Mouse (Mus musculus): ENCODE measurements around the gene Mxi1. TPM values are rescaled to one million over a fixed set of nuclear protein-coding genes. Genes with fewer than 3 reads are reported as not detected.
A peak's percentile ranks its signal among the peaks of the same experiment; 100 is the strongest.
"Not testable (repeated sequence)": the region's sequence is repeated elsewhere in the genome, so short reads cannot be mapped to it uniquely, and the experiment has no call there.

Gene Mxi1
- polyA plus RNA-seq, 1 experiment from 2014 or later = 58.9 TPM

- peak; percentile 82 for TF ChIP-seq CTCF (IDR thresholded peaks at IDR 0.05; ENCODE audit: low read depth)
Measured at GRCm38 (mm10) chr19:53394552-53394951, 84.2 kb downstream of the Mxi1 start.

GRCm38 (mm10) chr19:53394956-53395355, 84.6 kb downstream of the Mxi1 start:
- not testable (repeated sequence) for H3K9me3 ChIP-seq (ENCODE audit: control insufficient read depth); H3K27me3 ChIP-seq (replicated peaks; ENCODE audit: control insufficient read depth, insufficient read depth, low read length); H3K4me3 ChIP-seq (ENCODE audit: low read depth, low read length); H3K36me3 ChIP-seq (ENCODE audit: control insufficient read depth, insufficient read depth); H3K9ac ChIP-seq (ENCODE audit: low read depth, low read length); ATAC-seq; H3K27ac ChIP-seq (ENCODE audit: low read depth, low read length); H3K4me2 ChIP-seq (replicated peaks; ENCODE audit: low read depth); H3K4me1 ChIP-seq (replicated peaks; ENCODE audit: control insufficient read depth, insufficient read depth, low read length)
- 57% methylated on average over 3 of the region's 3 CpGs for WGBS

More at GRCm38 (mm10) chr19:53394552-53394951, 84.2 kb downstream of the Mxi1 start:
- Histone ChIP-seq H3K9me3 (ENCODE audit: control insufficient read depth) (no peaks in the 10 kb centered on the region), H3K4me3 (ENCODE audit: low read depth, low read length) (no peak overlapping the region), H3K9ac (ENCODE audit: low read depth, low read length) (no peak overlapping the region), H3K36me3 (ENCODE audit: control insufficient read depth, insufficient read depth) (no peaks in the 10 kb centered on the region), H3K27me3 (replicated peaks; ENCODE audit: control insufficient read depth, insufficient read depth, low read length) (no peaks in the 10 kb centered on the region), H3K27ac (ENCODE audit: low read depth, low read length) (no peak overlapping the region), H3K4me2 (replicated peaks; ENCODE audit: low read depth) (no peak overlapping the region), H3K4me1 (replicated peaks; ENCODE audit: control insufficient read depth, insufficient read depth, low read length) (no peaks in the 10 kb centered on the region)
- WGBS = 10% methylated on average over 7 of the region's 7 CpGs
- no peak for ATAC-seq

DNA sequence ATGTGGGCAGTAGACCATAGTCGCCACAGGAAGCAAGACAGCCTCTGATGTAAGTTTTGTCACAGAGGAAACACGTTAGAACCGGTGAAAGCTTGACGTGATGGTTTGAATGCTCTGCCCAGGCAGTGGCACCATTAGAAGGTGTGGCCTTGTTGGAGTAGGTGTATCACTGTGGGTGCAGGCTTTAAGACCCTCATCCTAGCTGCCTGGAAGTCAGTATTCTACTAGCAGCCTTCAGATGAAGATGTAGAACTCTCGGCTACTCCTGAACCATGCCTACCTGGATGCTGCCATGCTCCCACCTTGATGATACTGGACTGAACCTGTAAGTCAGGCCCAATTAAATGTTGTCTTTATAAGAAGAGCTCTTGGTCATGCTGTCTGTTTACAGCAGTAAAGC, 85.5 kb downstream of the Mxi1 start:
- not testable (repeated sequence) for H3K36me3 ChIP-seq (ENCODE audit: control insufficient read depth, insufficient read depth); H3K9me3 ChIP-seq (ENCODE audit: control insufficient read depth); H3K4me3 ChIP-seq (ENCODE audit: low read depth, low read length); H3K27me3 ChIP-seq (replicated peaks; ENCODE audit: control insufficient read depth, insufficient read depth, low read length); H3K4me1 ChIP-seq (replicated peaks; ENCODE audit: control insufficient read depth, insufficient read depth, low read length); H3K27ac ChIP-seq (ENCODE audit: low read depth, low read length); ATAC-seq; H3K4me2 ChIP-seq (replicated peaks; ENCODE audit: low read depth); H3K9ac ChIP-seq (ENCODE audit: low read depth, low read length)
- WGBS = 69% methylated on average over 5 of the region's 5 CpGs

DNA sequence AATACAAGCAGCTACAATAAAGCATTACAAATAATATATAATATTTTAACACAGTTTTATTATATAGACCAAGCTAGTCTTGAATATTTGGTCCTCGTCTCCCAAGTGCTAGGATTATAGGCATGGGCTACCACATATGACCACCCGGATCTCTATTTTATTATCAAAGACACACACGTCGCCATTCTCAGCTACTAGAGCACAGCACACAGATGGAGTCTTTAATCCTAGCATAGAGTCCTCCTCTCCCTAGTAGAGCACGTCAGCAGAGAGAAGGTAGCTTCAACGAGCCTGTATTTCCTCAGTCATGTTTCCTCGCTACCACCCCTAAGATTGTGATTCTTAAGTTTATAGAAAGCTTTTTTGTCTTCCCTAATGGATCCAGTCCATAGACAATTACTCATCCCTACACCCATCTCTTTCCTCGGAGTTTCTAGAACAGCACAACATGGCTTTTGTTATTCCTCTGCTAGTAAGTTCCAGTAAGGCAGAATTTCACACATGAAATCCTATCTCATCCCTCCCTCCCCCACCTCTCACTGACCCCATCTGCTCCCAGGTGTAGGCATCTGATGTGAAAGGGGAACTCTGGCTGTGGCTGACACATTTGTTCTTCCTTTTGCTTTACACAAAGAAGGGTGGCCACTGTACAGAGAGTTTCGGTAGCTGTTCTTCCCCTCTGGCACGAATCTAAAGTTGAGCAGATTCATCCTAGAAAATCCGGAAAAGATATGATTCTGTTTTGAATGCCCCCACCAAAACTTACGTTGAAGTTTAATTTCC, 87.3 kb downstream of the Mxi1 start:
- H3K9ac ChIP-seq (ENCODE audit: low read depth, low read length) = no peak overlapping the region
- 80% methylated on average over 12 of the region's 12 CpGs for WGBS
- no peak overlapping the region for H3K27ac ChIP-seq (ENCODE audit: low read depth, low read length)
- no peak for ATAC-seq
- H3K4me3 ChIP-seq (ENCODE audit: low read depth, low read length) = no peak overlapping the region
- H3K9me3 ChIP-seq (ENCODE audit: control insufficient read depth) = no peaks in the 10 kb centered on the region
- no peak for TF ChIP-seq CTCF (IDR thresholded peaks at IDR 0.05; ENCODE audit: low read depth)
- H3K4me2 ChIP-seq (replicated peaks; ENCODE audit: low read depth) = no peak overlapping the region
- no peaks in the 10 kb centered on the region for H3K4me1 ChIP-seq (replicated peaks; ENCODE audit: control insufficient read depth, insufficient read depth, low read length)
- H3K36me3 ChIP-seq (ENCODE audit: control insufficient read depth, insufficient read depth) = no peaks in the 10 kb centered on the region
- H3K27me3 ChIP-seq (replicated peaks; ENCODE audit: control insufficient read depth, insufficient read depth, low read length) = no peaks in the 10 kb centered on the region

- Histone ChIP-seq H3K4me1 (replicated peaks; ENCODE audit: control insufficient read depth, insufficient read depth, low read length) (no peaks in the 10 kb centered on the region), H3K9ac (ENCODE audit: low read depth, low read length) (no peak overlapping the region), H3K27me3 (replicated peaks; ENCODE audit: control insufficient read depth, insufficient read depth, low read length) (no peaks in the 10 kb centered on the region), H3K4me3 (ENCODE audit: low read depth, low read length) (no peak overlapping the region), H3K4me2 (replicated peaks; ENCODE audit: low read depth) (no peak overlapping the region), H3K9me3 (ENCODE audit: control insufficient read depth) (no peaks in the 10 kb centered on the region), H3K27ac (ENCODE audit: low read depth, low read length) (no peak overlapping the region), H3K36me3 (ENCODE audit: control insufficient read depth, insufficient read depth) (no peaks in the 10 kb centered on the region)
- no peak for ATAC-seq
- 84% methylated on average over 4 of the region's 4 CpGs for WGBS
- TF ChIP-seq CTCF (IDR thresholded peaks at IDR 0.05; ENCODE audit: low read depth) = no peak
Measured at GRCm38 (mm10) chr19:53399213-53399612, 88.9 kb downstream of the Mxi1 start.

GRCm38 (mm10) chr19:53400332-53401110, 90.2 kb downstream of the Mxi1 start:
- H3K36me3 ChIP-seq (ENCODE audit: control insufficient read depth, insufficient read depth) = no peaks in the 10 kb centered on the region
- H3K4me3 ChIP-seq (ENCODE audit: low read depth, low read length) = no peak overlapping the region
- no peak overlapping the region for H3K9ac ChIP-seq (ENCODE audit: low read depth, low read length)
- no peaks in the 10 kb centered on the region for H3K9me3 ChIP-seq (ENCODE audit: control insufficient read depth)
- no peak for ATAC-seq
- 77% methylated on average over 16 of the region's 16 CpGs for WGBS
- H3K4me2 ChIP-seq (replicated peaks; ENCODE audit: low read depth) = no peak overlapping the region
- no peaks in the 10 kb centered on the region for H3K27me3 ChIP-seq (replicated peaks; ENCODE audit: control insufficient read depth, insufficient read depth, low read length)
- no peaks in the 10 kb centered on the region for H3K4me1 ChIP-seq (replicated peaks; ENCODE audit: control insufficient read depth, insufficient read depth, low read length)
- no peak overlapping the region for H3K27ac ChIP-seq (ENCODE audit: low read depth, low read length)
- TF ChIP-seq CTCF (IDR thresholded peaks at IDR 0.05; ENCODE audit: low read depth) = no peak; the same call in 1 of the 2 replicates

Data from intestine, postnatal 0 days (tissue).